Mouse (Mus musculus) limb, embryonic 12.5 days (tissue): ENCODE data around the gene Hbb-bh1. TPM values are rescaled to one million over a fixed set of nuclear protein-coding genes. Genes with fewer than 3 reads are reported as not detected.

ENCODE experiments used
- ATAC-seq: fragments of 200-750 bp; cut with Nextera tagmentation; 2 replicates; pipeline ENCODE4 v1.8.0; 2017; ENCODE audit warnings: low read depth, moderate TSS enrichment; ENCODE audit not compliant: insufficient number of reproducible peaks, insufficient read depth, low FRiP score, low TSS enrichment
- H3K27ac ChIP-seq: fragments of 300-500 bp; sonication (generic); 2 replicates; pipeline ENCODE4 v1.5.1; 2016; ENCODE audit warnings: mild to moderate bottlenecking, moderate library complexity
- H3K27me3 ChIP-seq: fragments of 300-500 bp; sonication (generic); 2 replicates; pipeline ENCODE4 v1.6.1; 2016; ENCODE audit warnings: mild to moderate bottlenecking, moderate library complexity
- H3K36me3 ChIP-seq: fragments of 300-500 bp; sonication (generic); 2 replicates; pipeline ENCODE4 v1.6.1; 2016; ENCODE audit warnings: mild to moderate bottlenecking, moderate library complexity
- H3K4me1 ChIP-seq: fragments of 300-500 bp; sonication (generic); replicated peaks from 2 replicates; pipeline ENCODE4 v1.6.1; 2016
- H3K4me2 ChIP-seq: fragments of 300-500 bp; sonication (generic); 2 replicates; pipeline ENCODE4 v1.6.1; 2016; ENCODE audit warnings: mild to moderate bottlenecking, moderate library complexity
- H3K4me3 ChIP-seq: fragments of 300-500 bp; sonication (generic); replicated peaks from 2 replicates; pipeline ENCODE4 v1.5.1; 2016; ENCODE audit warnings: mild to moderate bottlenecking
- H3K9ac ChIP-seq: fragments of 300-500 bp; sonication (generic); replicated peaks from 2 replicates; pipeline ENCODE4 v1.6.1; 2016; ENCODE audit warnings: mild to moderate bottlenecking, moderate library complexity
- H3K9me3 ChIP-seq: fragments of 300-500 bp; sonication (generic); 2 replicates; pipeline ENCODE4 v1.6.1; 2016; ENCODE audit warnings: mild to moderate bottlenecking, moderate library complexity
- whole genome bisulfite sequencing: fragments of 180-500 bp; shearing (Covaris S2); methylation state at CpG from one replicate; pipeline ENCODE4 v1.1.7; 2016; 5-methylcytosine and 5-hydroxymethylcytosine counted together
- polyA plus RNA-seq: library from polyadenylated mRNA; unstranded; fragments of >200 nt; fragmentation: Nextera tagmentation; extraction: Ambion mirVana; gene quantifications from 2 replicates; pipeline ENCODE4 v1.2.1, GENCODE M21; 2016

The Hbb-bh1 gene
- polyA plus RNA-seq: 615 and 622 TPM in 2 replicates

DNA sequence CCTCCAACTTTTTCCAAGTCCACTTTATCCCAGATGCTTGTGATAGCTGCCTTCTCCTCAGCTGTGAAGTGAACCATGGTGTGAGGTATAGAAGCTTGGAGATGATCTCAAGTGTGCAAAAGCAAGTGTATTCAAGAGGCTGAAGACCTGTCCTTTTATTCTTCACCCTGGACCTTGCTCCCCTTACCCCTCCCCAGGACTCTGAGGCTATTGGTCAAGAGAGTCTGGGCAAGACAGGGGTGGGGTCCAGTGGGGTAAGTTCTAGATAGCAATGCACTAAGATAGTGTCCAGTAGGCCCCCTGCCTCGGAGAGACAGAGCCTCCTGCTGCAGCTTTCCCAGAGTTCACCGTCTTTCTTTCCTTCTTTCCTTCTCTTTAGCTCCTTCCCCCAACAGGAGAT lies at the start of gene Hbb-bh1:
Hbb-bh1 (minus strand) TSS at position 131 of the 400 bp plus-strand sequence.
- 76% methylated on average over 2 of the region's 2 CpGs for WGBS
- no peaks in the 10 kb centered on the region for H3K9me3 ChIP-seq
- no peak within 1 kb of the TSS for H3K27ac ChIP-seq
- no peak within 1 kb of the TSS for H3K4me2 ChIP-seq
- H3K36me3 ChIP-seq: no peaks in the 10 kb centered on the region
- H3K27me3 ChIP-seq: no peaks in the 10 kb centered on the region
- H3K9ac ChIP-seq: no peak within 1 kb of the TSS
- no peaks in the 10 kb centered on the region for H3K4me1 ChIP-seq
- ATAC-seq: no peak
- H3K4me3 ChIP-seq: no peak within 1 kb of the TSS

- no peaks in the 10 kb centered on the region for H3K4me1 ChIP-seq
Observed at GRCm38 (mm10) chr7:103886152-103886551, 43.2 kb upstream of the Hbb-bh1 start, which contains the start of gene Olfr66. Gene Olfr66, minus strand, starts transcription at chr7:103886252.

GRCm38 (mm10) chr7:103877093-103877492 lies 34.1 kb upstream of the Hbb-bh1 start:
- no peak for ATAC-seq
- Histone ChIP-seq H3K36me3 (no peaks in the 10 kb centered on the region), H3K27ac (no peak overlapping the region), H3K4me2 (no peak overlapping the region), H3K4me1 (no peaks in the 10 kb centered on the region), H3K27me3 (no peaks in the 10 kb centered on the region), H3K4me3 (no peak overlapping the region), H3K9ac (no peak overlapping the region), H3K9me3 (no peaks in the 10 kb centered on the region)
- WGBS: 84% methylated on average over 2 of the region's 2 CpGs

More at GRCm38 (mm10) chr7:103886152-103886551, 43.2 kb upstream of the Hbb-bh1 start, which contains the start of gene Olfr66:
- Histone ChIP-seq H3K4me2 (no peak within 1 kb of the TSS), H3K27ac (no peak within 1 kb of the TSS), H3K9me3 (no peaks in the 10 kb centered on the region), H3K27me3 (no peaks in the 10 kb centered on the region), H3K9ac (no peak within 1 kb of the TSS), H3K36me3 (no peaks in the 10 kb centered on the region), H3K4me3 (no peak within 1 kb of the TSS)
- ATAC-seq: no peak

DNA sequence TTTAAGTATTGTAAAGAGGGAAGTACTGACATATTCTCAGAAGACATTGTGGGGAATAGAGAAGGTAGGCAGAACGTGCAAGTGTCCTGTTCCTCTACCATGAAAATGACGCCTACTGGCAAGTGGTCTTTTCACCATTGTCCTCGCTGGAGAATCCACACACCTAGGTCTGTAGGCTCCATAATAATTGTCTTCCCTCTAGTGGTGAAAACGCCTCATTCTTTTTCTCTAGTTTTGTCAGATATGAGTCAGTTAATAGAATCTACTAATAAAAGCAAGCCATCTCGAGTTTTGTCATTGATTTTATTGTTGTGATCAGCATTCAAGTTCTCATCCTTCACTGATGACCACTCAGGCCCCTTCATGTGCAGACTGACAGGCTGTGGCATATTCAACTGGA lies 31.5 kb upstream of the Hbb-bh1 start:
- H3K36me3 ChIP-seq: no peaks in the 10 kb centered on the region
- no peaks in the 10 kb centered on the region for H3K4me1 ChIP-seq
- WGBS: 57% methylated on average over 5 of the region's 5 CpGs
- H3K27me3 ChIP-seq: no peaks in the 10 kb centered on the region
- no peak for ATAC-seq
- H3K4me3 ChIP-seq: no peak overlapping the region
- no peaks in the 10 kb centered on the region for H3K9me3 ChIP-seq
- no peak overlapping the region for H3K9ac ChIP-seq
- no peak overlapping the region for H3K4me2 ChIP-seq
- no peak overlapping the region for H3K27ac ChIP-seq

- no peak overlapping the region for H3K4me2 ChIP-seq
- H3K4me3 ChIP-seq: no peak overlapping the region
- no peaks in the 10 kb centered on the region for H3K9me3 ChIP-seq
- H3K27me3 ChIP-seq: no peaks in the 10 kb centered on the region
- no peak overlapping the region for H3K27ac ChIP-seq
- H3K9ac ChIP-seq: no peak overlapping the region
- H3K4me1 ChIP-seq: no peaks in the 10 kb centered on the region
- no peak for ATAC-seq
- H3K36me3 ChIP-seq: no peaks in the 10 kb centered on the region
- WGBS: 10% methylated on average over 1 of the region's 1 CpGs
Observed at GRCm38 (mm10) chr7:103873064-103873463, 30.1 kb upstream of the Hbb-bh1 start.

DNA sequence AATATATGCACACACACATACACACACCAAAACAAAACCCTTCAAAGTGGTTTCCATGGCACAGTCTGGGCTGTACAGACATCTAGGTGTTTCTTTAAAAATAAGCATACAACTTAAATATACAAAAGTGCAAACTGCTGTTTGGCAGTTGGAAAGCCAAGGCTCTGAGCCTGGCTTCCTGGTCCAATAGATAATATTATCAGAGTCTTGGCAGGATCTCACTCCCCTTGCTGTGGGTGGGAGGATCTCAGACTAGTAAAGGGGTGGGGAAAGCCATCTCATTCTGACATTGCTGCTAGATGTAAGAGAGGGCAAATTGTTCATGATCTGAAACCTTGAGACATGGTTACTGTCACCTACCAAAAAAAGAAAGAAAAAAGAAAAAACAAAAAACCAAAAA lies 27.7 kb upstream of the Hbb-bh1 start:
- Histone ChIP-seq H3K4me2 (no peak overlapping the region), H3K4me3 (no peak overlapping the region), H3K9me3 (no peaks in the 10 kb centered on the region), H3K4me1 (no peaks in the 10 kb centered on the region), H3K9ac (no peak overlapping the region), H3K36me3 (no peaks in the 10 kb centered on the region), H3K27me3 (no peaks in the 10 kb centered on the region), H3K27ac (no peak overlapping the region)
- ATAC-seq: no peak

DNA sequence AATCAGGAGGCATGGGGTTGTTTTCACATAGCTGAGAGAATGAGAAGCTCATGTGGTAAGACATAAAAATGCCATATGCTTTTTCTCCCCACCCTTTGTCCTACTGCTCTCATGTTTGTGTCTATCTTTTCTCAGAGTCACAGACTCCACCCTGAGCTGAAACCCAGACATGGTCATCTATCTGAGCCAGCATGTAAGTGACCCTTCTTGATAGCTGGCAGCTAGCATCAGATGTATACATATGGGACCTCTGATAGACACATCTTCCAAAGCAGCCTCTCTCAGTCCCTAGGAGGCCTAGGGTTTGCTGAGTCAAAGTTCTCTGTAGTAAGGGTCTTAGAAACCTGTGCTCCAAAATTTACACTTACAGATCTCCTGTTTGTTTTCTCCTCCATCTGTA lies 22.8 kb upstream of the Hbb-bh1 start:
- H3K9me3 ChIP-seq: no peaks in the 10 kb centered on the region
- H3K9ac ChIP-seq: no peak overlapping the region
- ATAC-seq: no peak
- H3K27ac ChIP-seq: no peak overlapping the region
- H3K4me3 ChIP-seq: no peak overlapping the region
- H3K27me3 ChIP-seq: no peaks in the 10 kb centered on the region
- no peaks in the 10 kb centered on the region for H3K4me1 ChIP-seq
- no peaks in the 10 kb centered on the region for H3K36me3 ChIP-seq
- H3K4me2 ChIP-seq: no peak overlapping the region

- H3K27ac ChIP-seq: no peak overlapping the region
- WGBS: 83% methylated on average over 3 of the region's 3 CpGs
- H3K9ac ChIP-seq: no peak overlapping the region
- H3K4me2 ChIP-seq: no peak overlapping the region
- no peaks in the 10 kb centered on the region for H3K27me3 ChIP-seq
- H3K36me3 ChIP-seq: no peaks in the 10 kb centered on the region
- H3K4me1 ChIP-seq: no peaks in the 10 kb centered on the region
- ATAC-seq: no peak
- no peaks in the 10 kb centered on the region for H3K9me3 ChIP-seq
- no peak overlapping the region for H3K4me3 ChIP-seq
Observed at GRCm38 (mm10) chr7:103861531-103861930, 18.6 kb upstream of the Hbb-bh1 start.

GRCm38 (mm10) chr7:103860855-103861254 lies 17.9 kb upstream of the Hbb-bh1 start:
- Histone ChIP-seq H3K4me1 (no peaks in the 10 kb centered on the region), H3K27me3 (no peaks in the 10 kb centered on the region), H3K27ac (no peak overlapping the region), H3K9ac (no peak overlapping the region), H3K36me3 (no peaks in the 10 kb centered on the region), H3K4me3 (no peak overlapping the region), H3K9me3 (no peaks in the 10 kb centered on the region), H3K4me2 (no peak overlapping the region)
- 60% methylated on average over 1 of the region's 1 CpGs for WGBS
- no peak for ATAC-seq

DNA sequence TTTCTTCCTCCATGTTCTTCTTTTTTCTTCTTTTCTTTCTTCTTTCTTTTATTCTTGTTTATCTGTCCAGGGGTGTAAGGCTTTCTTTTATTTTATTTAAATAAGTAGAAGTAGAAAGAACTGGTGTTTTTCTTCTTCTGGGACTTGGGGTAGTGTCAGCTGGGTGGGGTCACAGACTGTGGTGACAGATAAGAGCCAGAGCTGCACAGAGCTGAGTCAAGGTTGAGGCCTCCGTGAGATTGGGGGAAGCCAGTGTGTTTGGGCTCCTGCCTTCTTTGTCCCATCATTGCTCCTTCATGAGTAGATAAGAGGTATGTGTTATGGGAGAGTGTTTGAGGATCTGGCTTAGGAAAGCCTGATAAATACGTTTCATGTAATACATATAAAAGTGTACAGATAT lies 16.1 kb upstream of the Hbb-bh1 start:
- Histone ChIP-seq H3K27ac (no peak overlapping the region), H3K4me1 (no peaks in the 10 kb centered on the region), H3K9ac (no peak overlapping the region), H3K4me3 (no peak overlapping the region), H3K36me3 (no peaks in the 10 kb centered on the region), H3K27me3 (no peaks in the 10 kb centered on the region), H3K4me2 (no peak overlapping the region), H3K9me3 (no peaks in the 10 kb centered on the region)
- WGBS: 72% methylated on average over 2 of the region's 2 CpGs
- ATAC-seq: no peak

- no peak overlapping the region for H3K4me3 ChIP-seq
- H3K9ac ChIP-seq: no peak overlapping the region
- no peaks in the 10 kb centered on the region for H3K9me3 ChIP-seq
- no peak overlapping the region for H3K4me2 ChIP-seq
- WGBS: 70% methylated on average over 1 of the region's 1 CpGs
- no peaks in the 10 kb centered on the region for H3K36me3 ChIP-seq
- H3K27me3 ChIP-seq: no peaks in the 10 kb centered on the region
- H3K27ac ChIP-seq: no peak overlapping the region
- ATAC-seq: no peak
- no peaks in the 10 kb centered on the region for H3K4me1 ChIP-seq
Observed at GRCm38 (mm10) chr7:103854669-103855068, 11.7 kb upstream of the Hbb-bh1 start.

DNA sequence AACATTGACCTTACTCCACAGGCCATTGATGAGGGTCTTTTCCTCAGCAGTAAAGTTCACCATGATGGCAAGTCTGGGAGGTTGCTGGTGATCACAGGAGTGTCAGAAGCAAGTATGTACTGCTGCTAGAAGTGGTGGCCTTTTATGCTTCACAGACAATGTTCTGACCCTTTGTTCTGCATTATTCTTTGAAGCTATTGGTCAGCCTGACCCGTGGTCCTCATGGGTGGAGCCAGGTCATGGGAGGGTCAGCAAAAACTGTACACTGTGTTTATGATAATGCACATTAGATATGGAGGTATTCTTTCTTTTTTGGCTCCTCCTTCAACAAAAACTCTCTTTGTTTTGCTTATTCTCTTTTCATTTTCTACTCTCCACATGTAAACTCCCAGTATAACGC lies 10.1 kb upstream of the Hbb-bh1 start, which contains the start of gene Hbb-y:
Hbb-y (minus strand) TSS at position 127 of the 400 bp plus-strand sequence.
- H3K27ac ChIP-seq: no peak within 1 kb of the TSS
- H3K4me3 ChIP-seq: no peak within 1 kb of the TSS
- H3K36me3 ChIP-seq: no peaks in the 10 kb centered on the region
- H3K9me3 ChIP-seq: no peaks in the 10 kb centered on the region
- ATAC-seq: no peak
- no peaks in the 10 kb centered on the region for H3K27me3 ChIP-seq
- H3K4me1 ChIP-seq: no peaks in the 10 kb centered on the region
- WGBS: 63% methylated on average over 2 of the region's 2 CpGs
- no peak within 1 kb of the TSS for H3K4me2 ChIP-seq
- H3K9ac ChIP-seq: no peak within 1 kb of the TSS
